Mouse (Mus musculus) intestine, postnatal 0 days (tissue): ENCODE data around the gene Hdac5. TPM values are rescaled to one million over a fixed set of nuclear protein-coding genes. Genes with fewer than 3 reads are reported as not detected.
A peak's percentile ranks its signal among the peaks of the same experiment; 100 is the strongest.

Source experiments
- ATAC-seq: fragments of 200-750 bp; cut with Nextera tagmentation; 2 replicates; pipeline ENCODE4 v1.8.0; 2017; ENCODE audit warnings: mild to moderate bottlenecking, moderate TSS enrichment, moderate library complexity
- H3K27ac ChIP-seq: fragments of 300-500 bp; sonication (generic); 2 replicates; pipeline ENCODE4 v1.5.1; 2014; ENCODE audit warnings: mild to moderate bottlenecking, low read depth, low read length, moderate library complexity
- H3K27me3 ChIP-seq: fragments of 300-500 bp; sonication (generic); replicated peaks from 2 replicates; pipeline ENCODE4 v1.6.1; 2014; ENCODE audit warnings: low read length, mixed read lengths; ENCODE audit not compliant: control insufficient read depth, insufficient read depth
- H3K36me3 ChIP-seq: fragments of 300-500 bp; sonication (generic); 2 replicates; pipeline ENCODE4 v1.6.1; 2014; ENCODE audit warnings: mild to moderate bottlenecking, moderate library complexity; ENCODE audit not compliant: control insufficient read depth, insufficient read depth
- H3K4me1 ChIP-seq: fragments of 300-500 bp; sonication (generic); replicated peaks from 2 replicates; pipeline ENCODE4 v1.6.1; 2014; ENCODE audit warnings: antibody characterized with exemption, low read length, mixed read lengths; ENCODE audit not compliant: control insufficient read depth, insufficient read depth
- H3K4me2 ChIP-seq: fragments of 300-500 bp; sonication (generic); replicated peaks from 2 replicates; pipeline ENCODE4 v1.6.1; 2014; ENCODE audit warnings: low read depth, mild to moderate bottlenecking, moderate library complexity
- H3K4me3 ChIP-seq: fragments of 300-500 bp; sonication (generic); 2 replicates; pipeline ENCODE4 v1.5.1; 2014; ENCODE audit warnings: low read depth, low read length
- H3K9ac ChIP-seq: fragments of 300-500 bp; sonication (generic); 2 replicates; pipeline ENCODE4 v1.6.1; 2014; ENCODE audit warnings: mild to moderate bottlenecking, low read depth, low read length
- H3K9me3 ChIP-seq: fragments of 300-500 bp; sonication (generic); 2 replicates; pipeline ENCODE4 v1.6.1; 2016; ENCODE audit warnings: mixed run types; ENCODE audit not compliant: control insufficient read depth
- CTCF ChIP-seq: sonication (generic); IDR thresholded peaks from 2 replicates; pipeline ENCODE4 v1.5.1; 2016; ENCODE audit warnings: low read depth, mild to moderate bottlenecking, control low read depth, antibody characterized with exemption, moderate library complexity
- WGBS: fragments of 180-500 bp; shearing (Covaris S2); extraction: QIAGEN DNeasy Blood & Tissue Kit; methylation state at CpG from one replicate; pipeline ENCODE4 v1.1.7; 2014; 5-methylcytosine and 5-hydroxymethylcytosine counted together
- polyA plus RNA-seq: library from polyadenylated mRNA; unstranded; fragments of >200 nt; fragmentation: Nextera tagmentation; extraction: Ambion mirVana; gene quantifications from 2 replicates; pipeline ENCODE4 v1.2.1, GENCODE M21; 2015

Hdac5 gene
- polyA plus RNA-seq, 1 experiment from 2014 or later: 30.1 TPM

DNA sequence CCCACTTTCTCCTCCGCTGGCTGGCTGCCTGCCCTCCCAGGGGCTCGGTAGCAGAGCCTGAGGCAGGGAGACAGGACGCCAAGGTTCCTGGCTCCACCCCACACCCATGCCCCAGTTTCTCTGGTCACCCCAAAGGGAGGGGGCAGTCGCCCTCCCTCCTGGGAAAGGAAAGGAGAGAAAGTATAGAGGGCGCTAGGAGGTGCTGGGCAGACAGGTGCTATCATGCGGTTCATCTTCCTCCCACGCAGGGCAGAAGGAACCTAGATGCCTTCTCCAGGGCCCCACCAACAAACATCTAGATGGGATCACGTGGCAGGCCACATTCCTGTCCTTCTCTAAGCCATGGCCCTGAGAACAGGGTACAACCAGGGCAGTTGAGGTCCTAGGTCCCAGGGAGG, 8.0 kb downstream of the Hdac5 start:
- Histone ChIP-seq H3K36me3 (peaks cover 7% of the 10 kb centered on the region; the same call in 1 of the 2 replicates), H3K4me1 (peaks cover 29% of the 10 kb centered on the region), H3K9me3 (no peaks in the 10 kb centered on the region), H3K27me3 (no peaks in the 10 kb centered on the region), H3K4me2 (no peak overlapping the region), H3K9ac (no peak overlapping the region), H3K4me3 (no peak overlapping the region), H3K27ac (no peak overlapping the region)
- ATAC-seq: no peak
- 63% methylated on average over 8 of the region's 8 CpGs for WGBS
- TF ChIP-seq CTCF: no peak

GRCm38 (mm10) chr11:102221243-102221953, 8.6 kb downstream of the Hdac5 start:
- ATAC-seq: no peak
- TF ChIP-seq CTCF: no peak
- peaks cover 7% of the 10 kb centered on the region; the same call in 1 of the 2 replicates for H3K36me3 ChIP-seq
- 82% methylated on average over 8 of the region's 8 CpGs for WGBS
- H3K27ac ChIP-seq: no peak overlapping the region
- peaks cover 29% of the 10 kb centered on the region for H3K4me1 ChIP-seq
- no peaks in the 10 kb centered on the region for H3K27me3 ChIP-seq
- no peaks in the 10 kb centered on the region for H3K9me3 ChIP-seq
- no peak overlapping the region for H3K4me3 ChIP-seq
- H3K4me2 ChIP-seq: no peak overlapping the region
- no peak overlapping the region for H3K9ac ChIP-seq

GRCm38 (mm10) chr11:102220451-102220850, 9.5 kb downstream of the Hdac5 start:
- H3K4me2 ChIP-seq: no peak overlapping the region
- peaks cover 5% of the 10 kb centered on the region; the same call in 1 of the 2 replicates for H3K36me3 ChIP-seq
- no peak for TF ChIP-seq CTCF
- no peak for ATAC-seq
- no peaks in the 10 kb centered on the region for H3K9me3 ChIP-seq
- 50% methylated on average over 6 of the region's 6 CpGs for WGBS
- no peak overlapping the region for H3K4me3 ChIP-seq
- H3K27ac ChIP-seq: no peak overlapping the region; the same call in 1 of the 2 replicates
- H3K27me3 ChIP-seq: no peaks in the 10 kb centered on the region
- H3K4me1 ChIP-seq: peaks cover 36% of the 10 kb centered on the region
- H3K9ac ChIP-seq: no peak overlapping the region

DNA sequence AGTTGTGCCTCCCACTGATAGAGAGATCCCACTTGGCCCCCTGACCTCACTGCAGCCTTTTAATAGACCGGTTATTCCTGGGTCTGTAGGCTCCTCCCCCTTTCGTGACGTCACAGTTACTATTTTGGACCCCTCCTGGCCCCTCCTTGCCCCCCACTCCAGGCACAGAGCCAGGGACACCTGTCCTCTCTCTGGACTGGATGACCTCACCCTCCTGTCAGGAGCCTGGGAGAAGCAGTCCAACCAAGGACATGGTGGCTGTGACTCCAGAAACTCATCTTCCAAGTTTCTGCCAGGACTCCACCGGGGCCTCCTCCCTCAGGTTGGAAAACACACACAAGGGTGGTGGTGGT, 10.0 kb downstream of the Hdac5 start:
- H3K4me3 ChIP-seq: no peak overlapping the region
- no peak overlapping the region for H3K9ac ChIP-seq
- H3K9me3 ChIP-seq: no peaks in the 10 kb centered on the region
- H3K27me3 ChIP-seq: no peaks in the 10 kb centered on the region
- no peak for ATAC-seq
- peaks cover 2% of the 10 kb centered on the region; the same call in 1 of the 2 replicates for H3K36me3 ChIP-seq
- no peak overlapping the region for H3K4me2 ChIP-seq
- no peak for TF ChIP-seq CTCF
- WGBS: 45% methylated on average over 4 of the region's 4 CpGs
- H3K27ac ChIP-seq: 0 out of 2 replicates have a peak overlapping the region, but pooled peaks have one; percentile 75
- peaks cover 36% of the 10 kb centered on the region for H3K4me1 ChIP-seq

GRCm38 (mm10) chr11:102219247-102219993, 10.5 kb downstream of the Hdac5 start:
- no peak for TF ChIP-seq CTCF
- peaks cover 2% of the 10 kb centered on the region; the same call in 1 of the 2 replicates for H3K36me3 ChIP-seq
- peak overlapping the region; percentile 75 for H3K27ac ChIP-seq
- peak overlapping the region; percentile 79 for H3K4me2 ChIP-seq
- H3K4me3 ChIP-seq: peak overlapping the region; percentile 42; the same call in 1 of the 2 replicates
- 0 out of 2 replicates have a peak overlapping the region, but pooled peaks have one; percentile 45 for H3K9ac ChIP-seq
- 50% methylated on average over 14 of the region's 14 CpGs for WGBS
- ATAC-seq: no peak
- H3K27me3 ChIP-seq: no peaks in the 10 kb centered on the region
- H3K4me1 ChIP-seq: peaks cover 36% of the 10 kb centered on the region
- H3K9me3 ChIP-seq: no peaks in the 10 kb centered on the region

DNA sequence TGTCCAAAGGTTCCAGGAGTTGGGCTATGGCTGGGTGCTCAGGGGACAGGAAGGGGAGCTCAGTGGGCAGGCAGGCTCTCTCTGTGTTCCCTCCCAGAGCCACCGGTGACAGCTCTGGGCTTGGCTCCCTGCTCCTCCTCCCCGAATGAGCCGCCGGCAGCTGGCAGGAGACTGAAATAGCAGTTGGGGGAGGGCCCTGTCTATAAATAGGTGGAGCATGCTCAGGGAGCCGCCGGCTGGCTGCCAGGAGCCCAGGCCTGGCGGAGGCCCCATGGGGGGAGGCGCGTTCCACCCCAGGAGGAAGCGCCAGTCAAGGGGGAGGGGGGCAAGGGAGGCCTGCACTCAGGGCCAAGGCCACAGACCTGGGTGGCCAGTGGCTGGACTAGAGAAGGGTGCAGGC, 11.2 kb downstream of the Hdac5 start:
- Histone ChIP-seq H3K9ac (peak overlapping the region; percentile 45), H3K27me3 (no peaks in the 10 kb centered on the region), H3K4me2 (peak overlapping the region; percentile 79), H3K4me3 (peak overlapping the region; percentile 42), H3K4me1 (peaks cover 38% of the 10 kb centered on the region), H3K27ac (peak overlapping the region; percentile 75), H3K9me3 (no peaks in the 10 kb centered on the region), H3K36me3 (peaks cover 2% of the 10 kb centered on the region; the same call in 1 of the 2 replicates)
- peak; percentile 33; the same call in 1 of the 2 replicates for TF ChIP-seq CTCF
- ATAC-seq: peak; percentile 83
- WGBS: 0% methylated on average over 7 of the region's 10 CpGs
